ENCODE assay signal across 25 mouse cellular contexts in the genomic region with DNA sequence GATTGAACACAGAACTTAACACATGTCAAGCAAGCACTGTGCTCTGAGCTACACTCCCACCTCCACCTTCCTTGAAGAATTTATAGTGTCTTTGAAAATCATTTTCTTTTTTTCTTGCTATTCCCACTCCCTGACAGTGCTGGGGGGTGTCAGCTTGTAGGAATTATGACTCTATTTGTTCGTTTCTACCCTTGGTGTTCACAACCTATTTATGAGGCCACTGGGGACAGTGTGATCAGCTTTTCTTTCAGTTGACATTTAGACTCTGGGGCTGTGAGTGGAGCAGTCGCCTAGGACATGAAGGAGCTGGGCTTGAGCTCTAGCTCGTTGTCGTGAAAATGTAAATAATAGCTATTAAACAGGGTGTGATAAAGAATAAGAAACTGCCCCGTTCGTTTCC.
DNase-seq lines count a peak whose midpoint lies in the region; ATAC-seq and TF ChIP-seq lines count a peak whose summit lies in the region.
"Had no signal": no experiment of that assay in that cellular context is flagged by ENCODE, and none has a peak within 500 bp of the region (broad histone marks: within the 10 kb centered on the region; RNA-seq: fewer than 3 reads in every experiment).

No protein-coding gene starts in this region.

- no peak for ATAC-seq in intestine, embryonic 14.5 days (replicated peaks; ENCODE audit: low FRiP score, low TSS enrichment, low read depth)
- ATAC-seq in intestine, embryonic 16.5 days = no peak
- 0 out of 2 replicates have a peak, but pooled peaks have one; percentile 12 for ATAC-seq in limb, embryonic 13.5 days (ENCODE audit: low FRiP score, low read depth)
- ATAC-seq in neural tube, embryonic 15.5 days (ENCODE audit: low FRiP score) = peak; percentile 29; the same call in 1 of the 2 replicates
- no peak for ATAC-seq in erythroid progenitor cell, adult 5-6 weeks (replicated peaks; ENCODE audit: low FRiP score, poor library complexity, severe bottlenecking)
- ATAC-seq: activated CD4-positive, CD25-positive, alpha-beta regulatory T cell, adult 4 months had no signal

- no peaks in the 10 kb centered on the region for H3K27me3 ChIP-seq in cerebellum, adult 2 months (ENCODE audit: control insufficient read depth, insufficient read depth, low read length)
- H3K27me3 ChIP-seq in intestine, embryonic 14.5 days (replicated peaks; ENCODE audit: control insufficient read depth, insufficient read depth, low read length) = no peaks in the 10 kb centered on the region
- no peaks in the 10 kb centered on the region for H3K27me3 ChIP-seq in intestine, embryonic 16.5 days (replicated peaks; ENCODE audit: control insufficient read depth, insufficient read depth, low read length)
- no peaks in the 10 kb centered on the region for H3K27me3 ChIP-seq in limb, embryonic 13.5 days
- no peaks in the 10 kb centered on the region for H3K27me3 ChIP-seq in neural tube, embryonic 15.5 days (replicated peaks)
- H3K27me3 ChIP-seq: embryonic facial prominence, embryonic 15.5 days; heart, embryonic 15.5 days; liver, embryonic 15.5 days; lung, embryonic 15.5 days; megakaryocyte, embryonic 14.5 days had no signal

- peak overlapping the region; percentile 22; the same call in 1 of the 2 replicates for H3K27ac ChIP-seq in cerebellum, adult 2 months (ENCODE audit: insufficient read depth, low read length)
- 0 out of 2 replicates have a peak overlapping the region, but pooled peaks have one; percentile 38 for H3K27ac ChIP-seq in intestine, embryonic 14.5 days (ENCODE audit: low read depth)
- H3K27ac ChIP-seq in intestine, embryonic 16.5 days (ENCODE audit: low read length) = no peak overlapping the region
- H3K27ac ChIP-seq in limb, embryonic 13.5 days = peak overlapping the region; percentile 48; the same call in 1 of the 2 replicates
- H3K27ac ChIP-seq in neural tube, embryonic 15.5 days (replicated peaks) = 0 out of 2 replicates have a peak overlapping the region, but pooled peaks have one; percentile 33
- H3K27ac ChIP-seq: embryonic facial prominence, embryonic 15.5 days; heart, embryonic 15.5 days; hindbrain, postnatal 0 days; liver, embryonic 15.5 days; lung, embryonic 15.5 days had no signal

- H3K4me3 ChIP-seq in cerebellum, adult 2 months (replicated peaks; ENCODE audit: insufficient read depth, low read depth, low read length) = no peak overlapping the region
- H3K4me3 ChIP-seq in intestine, embryonic 14.5 days (ENCODE audit: low read depth, low read length) = no peak overlapping the region
- H3K4me3 ChIP-seq in intestine, embryonic 16.5 days (ENCODE audit: low read length) = no peak overlapping the region
- no peak overlapping the region for H3K4me3 ChIP-seq in limb, embryonic 13.5 days
- no peak overlapping the region for H3K4me3 ChIP-seq in neural tube, embryonic 15.5 days (replicated peaks)
- H3K4me3 ChIP-seq: embryonic facial prominence, embryonic 15.5 days; heart, embryonic 15.5 days; liver, embryonic 15.5 days; lung, embryonic 15.5 days; megakaryocyte, embryonic 14.5 days had no signal

- TF ChIP-seq CTCF in cerebellum, adult 2 months (IDR thresholded peaks at IDR 0.05; ENCODE audit: borderline replicate concordance, insufficient read depth, low read depth, low read length) = no peak

- no peak overlapping the region for H3K9ac ChIP-seq in intestine, embryonic 14.5 days (ENCODE audit: low read length)
- no peak overlapping the region for H3K9ac ChIP-seq in intestine, embryonic 16.5 days (ENCODE audit: low read depth, low read length)
- no peak overlapping the region for H3K9ac ChIP-seq in limb, embryonic 13.5 days
- H3K9ac ChIP-seq in neural tube, embryonic 15.5 days (replicated peaks) = no peak overlapping the region
- H3K9ac ChIP-seq: embryonic facial prominence, embryonic 15.5 days; heart, embryonic 15.5 days; liver, embryonic 15.5 days; lung, embryonic 15.5 days had no signal

- no peak overlapping the region for H3K4me2 ChIP-seq in intestine, embryonic 14.5 days (ENCODE audit: low read length)
- no peak overlapping the region for H3K4me2 ChIP-seq in intestine, embryonic 16.5 days (ENCODE audit: low read depth, low read length)
- H3K4me2 ChIP-seq in limb, embryonic 13.5 days (replicated peaks) = no peak overlapping the region
- H3K4me2 ChIP-seq in neural tube, embryonic 15.5 days = no peak overlapping the region
- H3K4me2 ChIP-seq: embryonic facial prominence, embryonic 15.5 days; heart, embryonic 15.5 days; liver, embryonic 15.5 days; lung, embryonic 15.5 days had no signal

- no peaks in the 10 kb centered on the region for H3K36me3 ChIP-seq in intestine, embryonic 14.5 days (ENCODE audit: control insufficient read depth, insufficient read depth, low read length)
- no peaks in the 10 kb centered on the region for H3K36me3 ChIP-seq in intestine, embryonic 16.5 days (ENCODE audit: control insufficient read depth, insufficient read depth, low read length)
- H3K36me3 ChIP-seq in limb, embryonic 13.5 days = no peaks in the 10 kb centered on the region
- H3K36me3 ChIP-seq in neural tube, embryonic 15.5 days = no peaks in the 10 kb centered on the region
- H3K36me3 ChIP-seq: embryonic facial prominence, embryonic 15.5 days; heart, embryonic 15.5 days; liver, embryonic 15.5 days; lung, embryonic 15.5 days had no signal

- H3K9me3 ChIP-seq in intestine, embryonic 14.5 days (ENCODE audit: control insufficient read depth, low read length) = no peaks in the 10 kb centered on the region
- no peaks in the 10 kb centered on the region for H3K9me3 ChIP-seq in intestine, embryonic 16.5 days (ENCODE audit: control insufficient read depth, low read length)
- no peaks in the 10 kb centered on the region for H3K9me3 ChIP-seq in limb, embryonic 13.5 days
- H3K9me3 ChIP-seq in neural tube, embryonic 15.5 days (replicated peaks) = no peaks in the 10 kb centered on the region
- H3K9me3 ChIP-seq: embryonic facial prominence, embryonic 15.5 days; heart, embryonic 15.5 days; liver, embryonic 15.5 days; lung, embryonic 15.5 days had no signal

- no peak for TF ChIP-seq POLR2A in cerebellum, adult 2 months (IDR thresholded peaks at IDR 0.05; ENCODE audit: borderline replicate concordance, insufficient read depth, low read length)

- WGBS in cerebellum, adult 2 months = 73% methylated on average over 6 of the region's 6 CpGs
- WGBS in intestine, embryonic 14.5 days = 42% methylated on average over 6 of the region's 6 CpGs
- WGBS in intestine, embryonic 16.5 days = 56% methylated on average over 6 of the region's 6 CpGs
- WGBS in limb, embryonic 13.5 days = 26% methylated on average over 6 of the region's 6 CpGs
- 13% methylated on average over 6 of the region's 6 CpGs for WGBS in neural tube, embryonic 15.5 days

- H3K4me1 ChIP-seq in cerebellum, adult 2 months (ENCODE audit: control insufficient read depth, insufficient read depth, low read length) = peaks cover 18% of the 10 kb centered on the region
- peaks cover 9% of the 10 kb centered on the region; the same call in 1 of the 2 replicates for H3K4me1 ChIP-seq in intestine, embryonic 14.5 days (replicated peaks; ENCODE audit: control insufficient read depth, insufficient read depth, low read length)
- no peaks in the 10 kb centered on the region for H3K4me1 ChIP-seq in intestine, embryonic 16.5 days (ENCODE audit: control insufficient read depth, insufficient read depth, low read length)
- peaks cover 49% of the 10 kb centered on the region for H3K4me1 ChIP-seq in limb, embryonic 13.5 days
- H3K4me1 ChIP-seq in neural tube, embryonic 15.5 days = peaks cover 17% of the 10 kb centered on the region
- H3K4me1 ChIP-seq: embryonic facial prominence, embryonic 15.5 days; liver, embryonic 15.5 days; megakaryocyte, embryonic 14.5 days had no signal

- no peak for DNase-seq in cerebellum, adult 2 months
- DNase-seq in cerebellum, postnatal 36 days = no peak
- no peak for DNase-seq in intestine, embryonic 14.5 days (ENCODE audit: low spot score)
- DNase-seq: adrenal gland, adult 8-10 months; cerebellum, adult 11-12 months; cerebellum, postnatal 14 days; gastrocnemius, postnatal 25 days; heart, postnatal 36 days; kidney, adult 11 months; kidney, postnatal 14 days; liver; lung, postnatal 36 days; right cerebral cortex, postnatal 14 days; thymus, postnatal 36 days had no signal

Comparison
In these comparisons a context has a peak if more than half of its experiments do, and no peak if none do; other contexts are left out.
1. ATAC-seq: peak in limb, embryonic 13.5 days (single experiment) and neural tube, embryonic 15.5 days (single experiment); none in intestine, embryonic 14.5 days (single experiment), intestine, embryonic 16.5 days (single experiment) and erythroid progenitor cell, adult 5-6 weeks (single experiment).